Mouse (Mus musculus): ENCODE data around the gene Chek2.

GRCm38 (mm10) chr5:110888596-110888995 lies 48.8 kb downstream of the Chek2 start:
- TF ChIP-seq POLR2A (IDR thresholded peaks at IDR 0.05; ENCODE audit: low read depth, low read length) (no peak), CTCF (conservative IDR thresholded peaks at IDR 0.05 in 1 of 2, IDR thresholded peaks at IDR 0.05 in 1 of 2; ENCODE audit: low read depth in 2 of 2, low read length in 2 of 2) (no peak), POLR2AphosphoS2 (IDR thresholded peaks at IDR 0.05; ENCODE audit: low read depth, low read length) (no peak), EP300 (IDR thresholded peaks at IDR 0.05; ENCODE audit: low read length) (no peak), ZKSCAN1 (IDR thresholded peaks at IDR 0.05; ENCODE audit: borderline replicate concordance, low read depth, low read length) (no peak), SMC3 (IDR thresholded peaks at IDR 0.05; ENCODE audit: low read depth, low read length) (no peak), MAZ (IDR thresholded peaks at IDR 0.05; ENCODE audit: low read depth, low read length) (no peak), UBTF (IDR thresholded peaks at IDR 0.05; ENCODE audit: low read depth, low read length) (no peak), USF2 (conservative IDR thresholded peaks at IDR 0.05; ENCODE audit: low read depth, low read length) (no peak)

Data from CH12.LX (cell line).